Mouse (Mus musculus) intestine, embryonic 14.5 days (tissue): ENCODE measurements around the gene Cntn3. TPM values are rescaled to one million over a fixed set of nuclear protein-coding genes. Genes with fewer than 3 reads are reported as not detected.

Experiments
- ATAC-seq: fragments of 200-750 bp; cut with Nextera tagmentation; replicated peaks from 2 replicates; pipeline ENCODE4 v1.8.0; 2017; ENCODE audit warnings: low read depth, moderate number of reproducible peaks, moderate TSS enrichment, moderate library complexity; ENCODE audit not compliant: low FRiP score, low TSS enrichment
- DNase-seq: peaks from one replicate; pipeline ENCODE4 v3.0.0-alpha.2; 2018; ENCODE audit warnings: low spot score
- H3K27ac ChIP-seq: fragments of 300-500 bp; sonication (generic); 2 replicates; pipeline ENCODE4 v1.5.1; 2014; ENCODE audit warnings: low read depth, mild to moderate bottlenecking, control low read depth
- H3K27me3 ChIP-seq: fragments of 300-500 bp; sonication (generic); replicated peaks from 2 replicates; pipeline ENCODE4 v1.6.1; 2014; ENCODE audit warnings: low read length, control low read depth; ENCODE audit not compliant: control insufficient read depth, insufficient read depth
- H3K36me3 ChIP-seq: fragments of 300-500 bp; sonication (generic); 2 replicates; pipeline ENCODE4 v1.6.1; 2014; ENCODE audit warnings: low read length, control low read depth; ENCODE audit not compliant: control insufficient read depth, insufficient read depth
- H3K4me1 ChIP-seq: fragments of 300-500 bp; sonication (generic); replicated peaks from 2 replicates; pipeline ENCODE4 v1.6.1; 2014; ENCODE audit warnings: low read length, control low read depth, mixed read lengths; ENCODE audit not compliant: control insufficient read depth, insufficient read depth
- H3K4me2 ChIP-seq: fragments of 300-500 bp; sonication (generic); 2 replicates; pipeline ENCODE4 v1.6.1; 2014; ENCODE audit warnings: low read length
- H3K4me3 ChIP-seq: fragments of 300-500 bp; sonication (generic); 2 replicates; pipeline ENCODE4 v1.5.1; 2014; ENCODE audit warnings: low read depth, low read length, control low read depth, mixed read lengths
- H3K9ac ChIP-seq: fragments of 300-500 bp; sonication (generic); 2 replicates; pipeline ENCODE4 v1.6.1; 2014; ENCODE audit warnings: mild to moderate bottlenecking, low read length
- H3K9me3 ChIP-seq: fragments of 300-500 bp; sonication (generic); 2 replicates; pipeline ENCODE4 v1.6.1; 2016; ENCODE audit warnings: low read length, control low read depth; ENCODE audit not compliant: control insufficient read depth
- WGBS: fragments of 180-500 bp; shearing (Covaris S2); extraction: QIAGEN DNeasy Blood & Tissue Kit; methylation state at CpG from one replicate; pipeline ENCODE4 v1.1.7; 2014; 5-methylcytosine and 5-hydroxymethylcytosine counted together
- polyA plus RNA-seq: library from polyadenylated mRNA; unstranded; fragments of >200 nt; fragmentation: Nextera tagmentation; extraction: Ambion mirVana; gene quantifications from 2 replicates; pipeline ENCODE4 v1.2.1, GENCODE M21; 2014

The Cntn3 gene
- polyA plus RNA-seq, 1 experiment from 2014 or later, result 3.3 TPM

DNA sequence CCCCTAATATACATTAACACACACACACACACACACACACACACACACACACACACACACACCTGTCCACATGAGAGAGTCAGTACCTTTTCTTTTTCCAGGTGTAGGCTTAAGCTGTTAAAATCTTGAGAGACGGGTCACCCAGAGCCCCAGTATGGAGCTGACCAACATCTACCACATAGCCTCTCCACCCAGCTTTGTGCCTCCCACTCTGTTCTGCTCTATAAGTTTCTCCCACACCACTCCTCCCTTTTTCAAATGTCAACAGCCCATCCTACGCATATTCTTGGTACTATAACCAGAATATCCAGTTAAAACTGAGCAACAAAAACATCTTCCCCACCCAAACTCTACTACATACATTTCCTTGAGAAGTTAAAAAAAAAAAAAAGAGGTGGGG lies 49.9 kb downstream of the Cntn3 start:
- DNase-seq (no peak), ATAC-seq (no peak)
- H3K36me3 ChIP-seq, result no peaks in the 10 kb centered on the region
- H3K9ac ChIP-seq, result no peak overlapping the region
- no peaks in the 10 kb centered on the region for H3K9me3 ChIP-seq
- H3K4me3 ChIP-seq, result no peak overlapping the region
- no peaks in the 10 kb centered on the region for H3K27me3 ChIP-seq
- H3K4me2 ChIP-seq, result no peak overlapping the region
- 61% methylated on average over 2 of the region's 2 CpGs for WGBS
- no peak overlapping the region for H3K27ac ChIP-seq
- no peaks in the 10 kb centered on the region for H3K4me1 ChIP-seq

GRCm38 (mm10) chr6:102520977-102521376 lies 51.9 kb downstream of the Cntn3 start:
- H3K36me3 ChIP-seq, result no peaks in the 10 kb centered on the region
- WGBS, result 42% methylated on average over 2 of the region's 2 CpGs
- no peaks in the 10 kb centered on the region for H3K9me3 ChIP-seq
- H3K4me1 ChIP-seq, result no peaks in the 10 kb centered on the region
- H3K27ac ChIP-seq, result no peak overlapping the region
- no peak overlapping the region for H3K9ac ChIP-seq
- H3K4me2 ChIP-seq, result no peak overlapping the region
- no peak for DNase-seq
- ATAC-seq, result no peak
- no peak overlapping the region for H3K4me3 ChIP-seq
- H3K27me3 ChIP-seq, result no peaks in the 10 kb centered on the region

DNA sequence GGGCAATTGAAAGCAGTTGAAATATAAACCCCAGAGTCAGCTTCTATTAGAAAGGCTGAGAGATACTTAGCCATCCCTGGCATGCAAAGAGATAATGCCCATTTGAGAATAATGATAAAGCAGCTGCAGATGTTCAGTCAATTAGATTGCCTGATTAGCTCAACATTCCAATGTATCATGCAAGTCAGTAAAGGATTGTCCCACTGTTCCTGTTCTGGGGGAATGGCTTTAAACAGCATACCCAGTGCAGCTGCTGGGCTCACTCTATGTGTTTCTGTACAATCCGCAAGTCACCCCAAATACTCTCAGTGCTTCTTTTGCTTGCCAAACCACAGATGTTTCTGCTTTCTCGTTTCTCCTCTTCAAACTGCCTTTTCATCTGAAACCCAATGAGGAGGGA lies 57.7 kb downstream of the Cntn3 start:
- H3K4me2 ChIP-seq, result no peak overlapping the region
- H3K9ac ChIP-seq, result no peak overlapping the region
- no peaks in the 10 kb centered on the region for H3K9me3 ChIP-seq
- no peaks in the 10 kb centered on the region for H3K4me1 ChIP-seq
- DNase-seq, result no peak
- no peak overlapping the region for H3K4me3 ChIP-seq
- no peak for ATAC-seq
- no peak overlapping the region for H3K27ac ChIP-seq
- 80% methylated on average over 2 of the region's 2 CpGs for whole genome bisulfite sequencing
- no peaks in the 10 kb centered on the region for H3K36me3 ChIP-seq
- H3K27me3 ChIP-seq, result no peaks in the 10 kb centered on the region

GRCm38 (mm10) chr6:102512085-102512484 lies 60.8 kb downstream of the Cntn3 start:
- Histone ChIP-seq H3K27ac (no peak overlapping the region), H3K27me3 (no peaks in the 10 kb centered on the region), H3K4me3 (no peak overlapping the region), H3K9ac (no peak overlapping the region), H3K9me3 (no peaks in the 10 kb centered on the region), H3K36me3 (no peaks in the 10 kb centered on the region), H3K4me2 (no peak overlapping the region), H3K4me1 (no peaks in the 10 kb centered on the region)
- no peak for DNase-seq
- no peak for ATAC-seq
- 79% methylated on average over 1 of the region's 1 CpGs for WGBS

DNA sequence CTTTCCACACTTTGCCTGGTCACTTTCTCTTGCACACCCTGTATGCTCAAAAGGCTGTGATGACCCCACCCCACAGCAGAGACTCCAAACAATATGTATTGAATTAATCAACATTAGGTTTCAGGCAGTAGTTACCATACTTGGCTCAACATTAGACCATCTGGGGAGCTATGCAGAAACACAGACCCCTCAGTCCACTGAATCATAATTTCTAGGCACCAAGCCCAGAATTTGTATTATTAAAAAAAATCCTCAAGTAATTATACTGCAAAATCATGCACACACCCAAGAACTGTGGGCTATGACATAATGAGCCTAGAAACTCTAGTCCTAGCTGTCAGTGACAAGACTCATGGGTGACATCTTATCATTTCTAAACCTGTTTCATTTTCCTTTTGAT lies 87.4 kb downstream of the Cntn3 start:
- ATAC-seq, result no peak
- DNase-seq, result no peak
- no peaks in the 10 kb centered on the region for H3K27me3 ChIP-seq

GRCm38 (mm10) chr6:102478320-102479080 lies 94.4 kb downstream of the Cntn3 start:
- WGBS, result 55% methylated on average over 8 of the region's 8 CpGs
- ATAC-seq (no peak), DNase-seq (no peak)
- Histone ChIP-seq H3K4me3 (no peak overlapping the region), H3K9me3 (no peaks in the 10 kb centered on the region), H3K27me3 (no peaks in the 10 kb centered on the region), H3K36me3 (no peaks in the 10 kb centered on the region), H3K4me2 (no peak overlapping the region), H3K27ac (no peak overlapping the region), H3K9ac (no peak overlapping the region), H3K4me1 (no peaks in the 10 kb centered on the region; the same call in 1 of the 2 replicates)

More for the DNA sequence above, 87.4 kb downstream of the Cntn3 start:
- no peaks in the 10 kb centered on the region for H3K4me1 ChIP-seq
- no peak overlapping the region for H3K9ac ChIP-seq
- no peaks in the 10 kb centered on the region for H3K9me3 ChIP-seq
- H3K4me3 ChIP-seq, result no peak overlapping the region
- H3K27ac ChIP-seq, result no peak overlapping the region
- H3K4me2 ChIP-seq, result no peak overlapping the region
- H3K36me3 ChIP-seq, result no peaks in the 10 kb centered on the region

DNA sequence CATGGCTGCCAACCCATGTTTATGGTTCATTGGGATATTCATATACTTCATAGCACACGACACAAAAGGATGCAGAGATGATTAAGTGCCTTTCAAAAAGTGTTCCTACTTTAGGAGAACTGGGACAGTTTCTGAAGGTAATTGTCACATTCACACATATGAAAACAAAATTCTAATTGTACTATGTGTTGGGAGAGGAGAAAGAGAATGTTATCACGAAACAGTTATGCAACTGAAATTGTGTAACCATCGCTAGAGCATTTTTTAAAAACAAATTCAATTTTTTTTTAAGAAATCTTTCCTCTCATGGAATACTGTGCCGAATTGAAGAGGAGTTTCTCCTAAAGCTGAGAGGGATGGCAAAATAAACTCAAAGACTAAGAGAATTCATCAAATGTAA lies 134.5 kb downstream of the Cntn3 start:
- Histone ChIP-seq H3K9ac (no peak overlapping the region), H3K4me3 (no peak overlapping the region), H3K27me3 (no peaks in the 10 kb centered on the region), H3K27ac (no peak overlapping the region), H3K9me3 (no peaks in the 10 kb centered on the region), H3K36me3 (no peaks in the 10 kb centered on the region), H3K4me1 (no peaks in the 10 kb centered on the region), H3K4me2 (no peak overlapping the region)
- ATAC-seq (no peak), DNase-seq (no peak)
- 82% methylated on average over 4 of the region's 4 CpGs for whole genome bisulfite sequencing

DNA sequence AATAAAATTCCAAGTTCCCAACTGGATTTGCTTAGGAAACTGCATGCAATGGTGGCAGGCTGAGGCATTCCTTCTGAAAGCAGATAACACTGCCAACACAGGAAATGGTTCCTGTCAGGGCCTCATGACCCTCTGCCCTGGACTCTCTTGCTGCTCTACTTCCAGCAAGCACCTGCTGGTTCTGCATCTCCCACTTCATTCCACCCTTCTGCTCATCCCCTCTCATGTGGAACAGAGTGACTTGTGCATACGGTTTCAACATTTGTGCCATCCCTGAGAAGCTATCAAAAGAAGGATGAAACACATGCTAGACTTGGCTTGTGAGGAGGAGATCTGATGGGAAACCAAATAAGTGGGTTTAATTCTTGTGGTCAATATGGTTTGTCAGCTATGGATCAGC lies 145.4 kb downstream of the Cntn3 start:
- no peak for ATAC-seq
- Histone ChIP-seq H3K4me3 (no peak overlapping the region), H3K27me3 (no peaks in the 10 kb centered on the region), H3K9ac (no peak overlapping the region), H3K36me3 (no peaks in the 10 kb centered on the region), H3K27ac (no peak overlapping the region), H3K9me3 (no peaks in the 10 kb centered on the region), H3K4me2 (no peak overlapping the region), H3K4me1 (no peaks in the 10 kb centered on the region)
- DNase-seq, result no peak
- WGBS, result 63% methylated on average over 1 of the region's 1 CpGs

DNA sequence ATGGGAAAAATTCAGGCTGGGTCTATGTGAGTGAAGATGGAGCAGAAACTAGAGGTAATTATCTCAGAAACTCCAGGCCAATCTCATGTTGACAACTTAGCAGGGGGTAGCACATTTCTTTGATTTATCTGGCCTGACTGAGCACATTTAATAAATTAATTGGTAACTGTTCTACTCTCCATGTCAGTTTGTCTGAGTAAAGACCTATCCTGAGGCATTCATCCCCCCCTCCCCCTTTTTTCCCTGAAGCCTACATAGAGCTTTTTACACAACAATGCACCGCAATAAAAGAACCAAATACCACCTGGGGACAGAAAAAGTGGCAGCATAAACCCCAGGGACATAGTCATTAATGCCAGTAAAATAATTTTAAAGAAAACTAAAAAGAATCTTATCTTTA lies 151.1 kb downstream of the Cntn3 start:
- WGBS, result 84% methylated on average over 1 of the region's 1 CpGs
- H3K9ac ChIP-seq, result no peak overlapping the region
- no peaks in the 10 kb centered on the region for H3K9me3 ChIP-seq
- no peak for DNase-seq
- H3K4me1 ChIP-seq, result no peaks in the 10 kb centered on the region
- no peaks in the 10 kb centered on the region for H3K27me3 ChIP-seq
- H3K36me3 ChIP-seq, result no peaks in the 10 kb centered on the region
- ATAC-seq, result no peak
- no peak overlapping the region for H3K27ac ChIP-seq
- H3K4me2 ChIP-seq, result no peak overlapping the region
- no peak overlapping the region for H3K4me3 ChIP-seq
